Mouse (Mus musculus): ENCODE data around the gene Rflna. TPM values are rescaled to one million over a fixed set of nuclear protein-coding genes. Genes with fewer than 3 reads are reported as not detected.

Gene Rflna
- 5.4 TPM for polyA plus RNA-seq (2014; fragmentation: Illumina TruSeq; extraction: RNeasy Lipid Tissue Mini Kit (QIAGEN cat#74804); ENCODE audit: insufficient read depth, low read depth, low replicate concordance)

GRCm38 (mm10) chr5:125002969-125003872, at the start of gene Rflna:
Gene Rflna, plus strand, starts transcription at chr5:125003221.

Other genes starting within 250 kb of the Rflna start
- 8.6 TPM for gene Ccdc92, start 140.8 kb upstream of the Rflna start, polyA plus RNA-seq (2014; fragmentation: Illumina TruSeq; extraction: RNeasy Lipid Tissue Mini Kit (QIAGEN cat#74804); ENCODE audit: insufficient read depth, low read depth, low replicate concordance)
- gene Zfp664, start 140.5 kb upstream of the Rflna start, polyA plus RNA-seq (2014; fragmentation: Illumina TruSeq; extraction: RNeasy Lipid Tissue Mini Kit (QIAGEN cat#74804); ENCODE audit: insufficient read depth, low read depth, low replicate concordance), result 28.2 TPM
- 27.8 TPM for gene Ncor2, start 176.0 kb downstream of the Rflna start, polyA plus RNA-seq (2014; fragmentation: Illumina TruSeq; extraction: RNeasy Lipid Tissue Mini Kit (QIAGEN cat#74804); ENCODE audit: insufficient read depth, low read depth, low replicate concordance)

Data from lung, adult 10 weeks (tissue).